Mouse (Mus musculus) thymus, postnatal 36 days (tissue): Measurements from ENCODE around the gene Gimap5.
A peak's percentile ranks its signal among the peaks of the same experiment; 100 is the strongest.

Experiments used
- DNase-seq, 2 experiments: peaks; one replicate each; pipeline ENCODE4 v3.0.0; 2022; ENCODE audit warnings: mixed read lengths in 2 of 2

The Gimap5 gene

DNA sequence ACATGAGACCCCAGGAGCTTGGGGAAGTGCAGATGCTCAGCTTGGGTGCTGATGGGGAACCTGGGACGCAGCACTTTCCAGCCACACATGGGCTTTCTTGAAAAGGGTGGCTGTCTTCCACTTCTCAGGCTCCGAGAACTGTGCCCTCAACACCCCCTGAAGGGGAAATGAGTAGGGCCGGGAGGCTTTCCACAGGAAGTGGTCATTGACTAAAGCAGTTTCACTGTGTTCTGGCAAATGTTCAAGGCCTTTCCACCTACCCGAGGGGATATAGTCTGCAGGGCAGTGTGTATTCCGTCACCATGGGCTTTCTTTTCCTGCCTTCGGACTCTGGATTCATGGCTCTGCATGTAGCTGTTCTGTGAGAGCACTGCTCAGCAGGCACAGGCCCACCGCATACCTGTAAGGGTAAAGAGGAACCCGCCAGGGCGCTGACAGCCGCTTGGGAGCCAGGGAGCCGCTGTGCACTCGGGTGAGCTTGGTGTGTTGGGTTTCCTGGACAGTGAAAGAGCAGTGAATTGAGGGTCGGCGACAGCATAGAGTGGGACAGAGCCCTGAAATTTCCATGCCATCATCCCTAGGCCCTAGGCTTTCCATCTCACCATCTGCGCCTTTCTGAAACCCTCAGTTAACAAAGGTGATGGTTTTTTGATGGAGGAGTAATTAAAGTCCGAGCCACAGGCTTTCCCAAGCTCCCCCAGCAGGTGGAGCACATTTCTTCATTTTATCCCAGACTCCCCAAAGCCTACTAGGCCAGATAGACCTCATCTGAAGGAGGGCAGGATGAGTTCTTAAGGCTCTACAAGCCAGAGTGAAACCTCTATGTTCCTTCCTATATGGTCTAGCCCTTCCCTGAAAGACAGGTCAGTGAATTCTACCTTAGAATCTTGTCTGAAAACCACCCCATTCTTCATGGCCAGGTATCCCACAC, at the start of gene Gimap5:
Gimap5 (plus strand) TSS at position 239 of the 931 bp plus-strand sequence.
- peak; percentile 66 to 75 for DNase-seq

DNA sequence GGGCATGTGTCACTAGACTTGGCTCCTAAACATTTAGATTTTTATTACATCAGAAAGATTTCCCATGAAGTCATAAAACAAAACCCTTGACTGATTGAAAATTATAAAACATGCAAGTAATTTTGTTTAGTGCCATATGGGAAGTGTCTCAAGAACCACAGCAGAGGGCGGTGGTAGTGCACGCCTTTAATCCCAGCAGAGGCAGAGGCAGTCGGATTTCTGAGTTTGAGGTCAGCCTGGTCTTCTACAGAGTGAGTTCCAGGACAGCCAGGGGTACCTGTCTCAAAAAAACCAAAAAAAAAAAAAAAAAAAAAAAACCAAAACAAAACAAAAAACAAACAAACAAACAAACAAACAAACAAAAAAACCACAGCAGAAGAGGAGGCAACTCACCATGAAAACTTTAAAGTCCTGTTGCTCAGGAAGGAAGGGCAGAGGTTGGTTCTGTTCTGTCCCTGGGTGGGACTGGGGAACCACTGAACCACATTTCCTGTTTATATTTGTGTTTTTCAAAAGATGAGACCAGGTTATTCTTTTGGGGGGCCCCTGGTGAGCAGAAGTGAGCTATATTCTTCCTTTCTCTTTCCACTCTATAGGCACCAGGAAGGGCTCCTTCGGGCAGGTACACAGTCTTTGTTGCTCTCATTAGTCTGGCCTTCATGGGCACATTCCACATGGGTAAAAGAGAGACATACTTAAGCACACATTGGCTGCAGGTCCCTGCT, 49.0 kb upstream of the Gimap5 start:
- DNase-seq: no peak

DNA sequence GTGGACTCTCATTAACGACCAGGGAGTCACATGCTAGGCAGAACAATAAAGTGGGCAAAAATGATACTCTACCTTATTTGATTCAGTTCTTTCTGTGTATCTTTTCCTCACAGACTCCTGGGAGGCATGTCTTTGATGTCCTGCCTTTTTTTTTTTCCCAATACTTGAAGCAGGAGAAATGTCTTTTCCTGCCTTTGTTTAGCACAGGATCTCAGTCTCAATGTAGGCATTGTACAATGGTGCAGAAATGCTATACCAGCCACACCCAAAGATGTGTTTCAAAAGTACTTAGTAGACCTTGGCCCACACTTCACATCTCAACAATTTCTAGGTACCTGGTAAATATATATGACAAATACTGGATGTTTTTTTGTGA, 48.5 kb upstream of the Gimap5 start:
- DNase-seq: no peak

DNA sequence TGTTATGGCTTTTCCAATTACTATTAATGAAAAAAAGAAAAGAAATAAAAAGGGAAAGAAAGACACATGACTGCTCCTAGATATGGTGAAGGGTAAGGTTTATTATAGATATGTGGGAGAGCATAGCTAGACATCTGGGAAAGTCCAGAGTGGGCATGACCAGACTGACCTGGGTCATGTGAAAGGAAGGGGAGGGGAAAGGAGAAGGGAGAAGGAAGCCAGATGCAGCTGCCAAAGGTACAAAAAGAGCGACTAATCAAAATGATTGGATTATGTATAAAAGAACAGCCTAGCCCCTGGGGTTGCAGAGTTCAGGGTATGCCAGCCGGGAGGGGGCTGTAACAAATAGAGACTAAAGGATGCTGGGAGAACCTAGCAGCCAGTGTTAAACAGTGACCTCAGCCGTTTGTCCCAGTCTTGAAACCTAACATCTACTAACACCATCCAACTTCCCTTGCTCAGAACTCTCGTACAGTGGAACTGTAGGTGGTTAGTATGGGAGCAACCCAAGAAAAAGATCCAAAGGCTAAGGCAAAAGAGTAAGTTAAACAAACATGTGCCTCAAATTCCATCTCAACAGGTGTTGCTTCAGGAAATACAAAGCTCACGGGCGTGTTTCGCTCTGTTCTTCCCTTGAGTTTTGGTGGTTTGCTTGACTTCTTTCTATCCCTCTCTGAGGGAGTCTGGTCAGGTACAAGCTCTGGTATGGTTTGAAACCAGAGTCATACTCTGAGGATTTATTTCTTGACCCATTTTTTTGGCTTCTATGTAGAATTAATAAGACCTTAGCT, 47.7 kb upstream of the Gimap5 start:
- DNase-seq: no peak

DNA sequence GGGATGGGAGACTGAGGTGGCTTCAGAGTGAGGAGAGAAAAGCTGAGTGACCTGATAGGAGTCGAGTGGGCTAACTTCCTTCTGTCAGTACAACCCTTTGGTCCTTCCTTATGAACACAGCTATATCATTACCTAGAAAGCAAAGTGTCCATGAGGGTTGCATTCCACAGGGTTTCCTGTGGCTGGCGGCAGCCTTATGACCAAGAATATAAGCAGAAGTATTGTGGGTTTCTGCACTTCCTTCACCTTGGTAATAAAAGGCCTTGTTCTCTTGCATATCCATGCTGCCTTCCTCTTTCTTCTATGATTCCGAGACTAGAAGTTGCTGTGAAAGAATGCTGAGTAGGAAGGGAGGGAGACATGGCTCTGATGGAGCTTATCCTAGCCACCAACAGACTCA, 47.1 kb upstream of the Gimap5 start:
- no peak for DNase-seq

DNA sequence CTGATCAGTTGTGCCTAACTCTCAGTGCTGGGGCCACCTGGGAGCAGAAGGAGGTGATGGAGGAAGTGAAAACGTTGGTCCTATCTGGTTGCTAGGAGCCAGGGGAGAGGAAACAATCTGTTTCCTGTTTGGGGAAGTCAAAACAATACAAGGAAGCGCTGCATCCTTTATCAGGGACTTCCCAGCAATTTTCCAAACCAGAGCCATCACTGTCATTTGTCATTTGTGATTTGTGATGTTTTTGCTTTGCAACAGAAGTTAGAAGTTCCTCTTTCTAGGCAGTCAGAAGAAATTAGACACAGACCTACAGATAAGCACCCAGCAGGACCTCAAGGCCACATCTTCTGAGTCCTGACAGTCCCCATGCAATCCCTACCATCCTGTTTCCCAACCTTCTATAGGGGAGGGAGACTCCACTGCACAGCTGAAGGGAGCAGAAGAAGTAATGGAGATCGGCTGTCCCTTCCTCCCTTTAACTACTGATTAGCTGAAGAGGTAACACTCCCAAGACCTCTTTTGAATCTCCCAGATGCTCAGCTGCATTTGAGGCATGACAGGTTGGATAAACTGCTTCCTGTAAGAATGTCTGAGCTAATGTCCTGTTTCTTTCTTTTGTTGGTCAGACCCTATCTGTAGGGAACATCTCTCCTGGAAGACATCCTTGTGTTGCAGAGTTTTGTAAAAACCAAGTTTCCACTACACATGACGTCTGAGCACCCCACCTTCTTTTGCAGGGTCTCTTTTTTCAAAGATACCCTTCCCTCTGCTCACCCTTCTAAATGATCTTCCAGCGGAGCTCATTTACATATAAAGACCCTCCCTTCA, 45.5 kb upstream of the Gimap5 start:
- no peak for DNase-seq

DNA sequence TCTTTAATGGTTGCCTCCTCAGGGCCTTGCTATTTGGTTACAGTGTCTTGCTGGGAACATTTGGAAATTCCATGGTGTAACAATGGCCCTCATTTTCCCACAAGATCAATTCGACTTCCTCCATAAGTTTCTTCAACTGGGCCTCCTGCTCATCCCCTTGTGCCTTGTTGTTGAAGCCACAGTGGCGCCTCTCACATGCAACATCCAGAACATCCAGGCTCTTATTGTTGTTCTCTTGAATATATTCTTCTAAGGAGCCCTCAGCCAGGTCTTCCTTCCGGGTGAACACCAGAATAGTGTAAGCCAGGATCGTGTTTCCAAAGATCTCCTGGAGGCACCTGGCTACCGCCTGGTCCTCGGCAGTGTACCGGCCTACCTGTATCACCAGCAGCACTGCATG, 43.9 kb upstream of the Gimap5 start:
- no peak for DNase-seq

DNA sequence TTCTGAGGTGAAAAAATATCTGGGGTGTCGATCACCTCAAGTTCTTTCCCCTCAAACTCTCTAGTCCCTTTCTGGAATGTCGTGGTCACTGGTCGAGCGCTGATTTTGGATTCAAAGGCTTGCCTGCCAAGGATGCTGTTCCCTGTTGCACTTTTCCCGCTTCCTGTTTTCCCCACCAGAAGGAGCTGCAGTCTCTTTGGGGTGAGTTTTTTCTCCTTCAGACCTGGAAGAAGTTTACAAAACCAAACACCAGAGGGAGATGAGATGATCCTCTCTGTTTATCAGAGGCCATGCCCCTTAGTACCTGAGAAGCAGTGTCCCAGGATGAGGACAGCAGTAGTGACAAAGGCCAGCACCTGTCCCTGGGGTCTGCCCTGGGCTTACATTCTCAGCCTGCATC, 43.4 kb upstream of the Gimap5 start:
- no peak for DNase-seq

DNA sequence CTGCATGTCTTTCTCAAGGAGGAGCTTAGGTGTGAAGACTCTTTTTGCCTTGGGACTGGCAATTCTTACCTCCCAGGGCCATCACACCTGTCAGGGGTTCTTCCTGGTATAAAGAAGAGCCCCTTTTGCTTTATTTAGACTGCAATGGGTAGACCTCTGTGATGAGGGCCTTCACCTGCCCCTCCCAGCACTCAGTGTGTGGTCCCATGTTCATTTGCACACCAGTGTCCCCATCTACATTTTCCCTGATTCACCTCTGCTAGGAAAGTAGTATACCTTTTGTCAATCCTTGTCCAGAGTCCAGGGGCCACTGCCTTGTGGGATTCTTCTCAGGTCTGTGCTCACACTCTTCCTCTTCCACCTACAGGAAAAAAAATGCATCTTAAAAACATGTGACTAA, 41.9 kb upstream of the Gimap5 start:
- no peak for DNase-seq

DNA sequence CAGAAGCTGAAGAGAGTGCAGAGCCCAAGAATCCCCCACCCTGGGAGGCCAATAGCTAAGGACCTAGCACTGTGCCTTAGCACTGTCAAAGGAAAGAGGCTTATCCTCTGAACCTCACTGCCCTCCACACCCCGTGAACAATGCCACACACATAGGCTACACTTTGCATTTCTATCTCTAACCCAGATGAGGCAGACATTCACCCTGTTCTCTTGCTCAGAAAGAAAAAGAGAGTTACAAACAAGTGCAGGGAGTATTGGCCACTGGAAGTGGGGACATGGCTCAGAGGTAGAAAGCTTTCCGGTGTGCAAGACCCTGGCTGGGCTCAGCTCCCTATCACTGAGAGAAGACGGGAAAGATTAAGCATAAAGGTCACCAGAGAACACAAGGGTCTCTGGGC, 39.9 kb upstream of the Gimap5 start:
- DNase-seq: no peak

DNA sequence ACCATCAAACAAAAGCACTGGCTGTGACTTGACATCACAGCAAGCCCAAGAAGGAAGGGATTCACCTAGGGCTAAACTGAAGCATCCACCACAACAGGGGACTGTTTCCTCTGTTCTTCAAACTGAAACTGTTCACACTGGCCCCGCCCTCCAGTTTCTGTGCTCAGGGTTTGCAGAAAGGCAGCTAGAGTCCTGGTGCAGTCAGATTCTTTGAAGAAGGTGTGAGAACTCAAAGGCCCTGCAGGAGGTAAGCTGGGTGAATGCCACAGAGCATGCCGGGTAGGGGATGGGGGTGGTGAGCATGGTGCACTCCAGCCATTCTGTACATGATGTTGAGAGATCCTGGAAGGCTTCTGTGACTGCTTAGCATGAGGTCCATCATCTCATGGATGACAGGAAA, 27.5 kb upstream of the Gimap5 start, which contains the start of the genes Gm28053 and Gimap7:
Gm28053 (plus strand) TSS at position 153 of the 400 bp plus-strand sequence.
Gimap7 (plus strand) TSS at position 167 of the 400 bp plus-strand sequence.
- DNase-seq: peak; percentile 76 to 87

DNA sequence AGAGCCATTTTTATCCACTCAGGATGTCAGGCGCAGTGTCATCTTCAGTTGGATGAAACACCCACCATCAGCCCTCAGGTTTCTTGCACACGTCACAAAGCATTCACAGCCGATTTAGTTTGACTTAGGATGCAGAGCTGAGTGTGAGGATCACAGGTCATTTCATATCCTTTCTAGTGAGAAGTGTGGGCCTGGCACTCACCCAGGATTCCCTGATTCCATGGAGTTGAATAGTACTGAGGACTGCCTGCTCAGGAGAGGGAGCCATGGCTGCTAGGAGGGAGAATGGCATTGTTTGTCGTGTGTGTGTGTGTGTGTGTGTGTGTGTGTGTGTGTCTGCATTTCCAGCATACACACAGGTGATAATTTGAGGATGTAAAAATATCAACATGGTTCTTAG, 25.7 kb upstream of the Gimap5 start:
- DNase-seq: no peak

DNA sequence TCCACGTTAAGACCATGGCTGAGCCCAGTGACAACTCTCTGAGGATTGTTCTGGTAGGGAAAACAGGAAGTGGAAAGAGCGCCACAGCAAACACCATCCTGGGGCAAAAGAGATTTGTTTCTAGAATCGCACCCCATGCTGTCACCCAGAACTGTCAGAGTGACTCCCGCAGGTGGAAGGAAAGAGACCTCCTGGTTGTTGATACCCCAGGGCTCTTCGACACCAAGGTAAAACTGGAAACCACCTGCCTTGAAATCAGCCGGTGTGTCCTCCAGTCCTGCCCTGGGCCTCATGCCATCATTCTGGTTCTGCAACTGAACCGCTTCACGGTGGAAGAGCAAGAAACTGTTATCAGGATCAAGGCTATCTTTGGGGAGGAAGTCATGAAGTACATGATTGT, 22.5 kb upstream of the Gimap5 start:
- DNase-seq: peak in 1 of 2 experiments; percentile 33

DNA sequence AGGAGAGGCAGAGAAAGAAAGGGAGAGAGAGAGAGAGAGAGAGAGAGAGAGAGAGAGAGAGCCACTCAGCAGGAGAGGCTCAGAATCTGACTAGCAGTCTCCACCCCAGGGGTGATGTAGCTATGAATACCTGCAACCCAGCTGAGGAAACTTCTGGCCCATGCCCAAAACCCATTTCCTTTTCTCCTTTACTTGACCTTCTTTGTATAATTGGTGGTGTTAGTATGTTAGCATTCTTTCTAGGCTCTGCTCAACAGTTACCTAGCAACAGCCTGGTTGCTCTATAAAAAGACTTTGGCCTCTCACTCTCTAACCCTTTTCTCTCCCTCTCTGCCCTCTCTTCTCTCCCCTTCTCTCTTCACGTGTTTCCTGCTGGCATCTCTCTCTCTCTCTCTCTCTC, 20.5 kb upstream of the Gimap5 start:
- DNase-seq: peak in 1 of 2 experiments; percentile 45

DNA sequence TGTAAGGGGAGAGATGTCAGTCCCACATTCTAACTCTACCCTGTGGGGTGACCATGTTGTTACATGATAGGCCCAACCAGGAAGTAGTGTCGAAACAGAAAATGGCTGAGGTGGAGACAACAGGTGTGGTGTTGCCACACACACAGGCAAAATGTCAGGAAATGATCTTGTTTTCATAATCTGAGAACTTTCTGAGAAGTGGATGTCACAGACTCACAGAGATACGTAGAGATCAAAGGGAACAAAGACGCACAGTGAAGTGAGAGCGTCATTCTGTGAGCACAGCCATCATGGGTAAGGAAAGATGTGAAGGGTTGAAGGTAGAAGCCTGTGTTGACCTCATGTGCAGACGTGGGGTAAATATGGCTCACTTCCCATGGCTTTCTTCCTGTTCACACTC, 18.2 kb upstream of the Gimap5 start:
- DNase-seq: no peak

DNA sequence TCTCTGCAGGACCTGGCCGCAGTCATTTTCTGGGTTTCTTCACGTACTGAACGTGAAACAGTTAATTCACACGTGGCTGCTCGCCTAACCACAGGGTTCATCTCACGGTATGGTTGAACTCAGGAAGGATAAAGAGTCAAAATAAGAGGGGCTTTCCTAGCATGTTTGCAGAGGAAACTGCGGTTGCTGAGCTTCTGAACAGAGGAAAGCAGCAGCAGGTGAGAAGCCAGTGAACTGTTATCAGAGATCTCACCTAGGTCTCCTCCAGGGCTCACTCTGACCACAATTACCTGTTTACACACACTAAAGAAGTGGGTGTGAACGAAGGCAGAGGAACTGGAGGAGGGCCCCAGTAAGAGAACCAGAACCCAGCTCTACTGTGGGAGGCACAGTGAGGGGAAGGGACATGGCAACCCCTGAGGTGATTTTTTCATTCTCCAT, 13.1 kb upstream of the Gimap5 start:
- DNase-seq: peak; percentile 76 to 84

DNA sequence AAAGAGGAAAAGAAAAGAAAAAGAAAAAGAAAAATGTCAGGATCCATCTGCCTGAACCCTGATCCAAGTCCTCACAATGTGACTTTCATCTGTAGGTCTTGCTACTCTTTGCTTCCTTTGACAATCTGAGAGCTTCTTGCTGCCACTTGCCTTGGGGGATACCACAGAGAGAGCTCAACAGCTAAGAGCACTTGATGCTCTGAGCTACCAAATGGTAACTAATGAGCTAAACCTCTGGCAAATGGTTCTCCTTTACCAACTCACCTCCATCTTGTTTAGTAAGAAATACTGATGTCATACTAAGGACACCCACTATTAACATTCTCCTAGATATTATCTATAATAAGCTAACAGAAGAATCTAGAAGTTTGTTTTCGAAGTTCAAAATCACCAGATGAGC, 12.3 kb upstream of the Gimap5 start:
- DNase-seq: no peak

DNA sequence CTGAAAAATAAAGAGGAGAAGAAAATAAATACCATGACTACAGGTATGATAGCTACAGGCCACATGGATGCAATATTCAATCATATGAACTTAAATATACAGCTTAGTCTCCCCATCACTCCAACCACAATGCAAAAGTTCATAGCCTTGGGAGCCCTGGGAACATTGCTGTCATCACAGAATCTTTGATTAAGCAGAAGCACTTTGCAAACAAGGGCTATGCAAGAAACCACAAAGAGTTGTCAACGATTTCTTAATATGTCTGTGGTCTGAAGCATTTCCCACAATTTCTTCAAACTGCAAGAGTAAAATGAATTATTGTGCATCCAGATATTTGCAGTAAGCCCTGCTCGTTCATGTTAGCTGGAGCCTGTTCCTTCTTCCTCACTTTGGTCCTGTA, 8.9 kb upstream of the Gimap5 start:
- no peak for DNase-seq

DNA sequence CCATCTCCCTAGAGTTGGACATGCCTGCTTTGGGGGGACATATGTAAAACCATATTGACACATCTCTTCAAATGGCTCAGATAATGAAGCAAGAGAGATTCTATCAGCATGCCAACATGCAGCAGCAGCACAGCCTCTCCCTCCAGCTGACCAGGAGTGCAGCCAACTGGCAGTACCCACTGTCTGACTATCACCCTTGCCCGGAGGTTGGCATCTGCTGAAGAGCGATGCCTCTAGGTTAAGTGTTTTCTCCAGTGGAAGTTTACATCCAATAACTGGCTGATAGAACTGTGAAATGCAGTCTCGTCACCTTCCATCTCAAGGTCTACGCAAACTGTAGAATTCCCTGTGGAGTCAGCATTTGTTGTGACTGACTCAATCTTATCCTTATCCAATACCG, 8.3 kb upstream of the Gimap5 start:
- no peak for DNase-seq

DNA sequence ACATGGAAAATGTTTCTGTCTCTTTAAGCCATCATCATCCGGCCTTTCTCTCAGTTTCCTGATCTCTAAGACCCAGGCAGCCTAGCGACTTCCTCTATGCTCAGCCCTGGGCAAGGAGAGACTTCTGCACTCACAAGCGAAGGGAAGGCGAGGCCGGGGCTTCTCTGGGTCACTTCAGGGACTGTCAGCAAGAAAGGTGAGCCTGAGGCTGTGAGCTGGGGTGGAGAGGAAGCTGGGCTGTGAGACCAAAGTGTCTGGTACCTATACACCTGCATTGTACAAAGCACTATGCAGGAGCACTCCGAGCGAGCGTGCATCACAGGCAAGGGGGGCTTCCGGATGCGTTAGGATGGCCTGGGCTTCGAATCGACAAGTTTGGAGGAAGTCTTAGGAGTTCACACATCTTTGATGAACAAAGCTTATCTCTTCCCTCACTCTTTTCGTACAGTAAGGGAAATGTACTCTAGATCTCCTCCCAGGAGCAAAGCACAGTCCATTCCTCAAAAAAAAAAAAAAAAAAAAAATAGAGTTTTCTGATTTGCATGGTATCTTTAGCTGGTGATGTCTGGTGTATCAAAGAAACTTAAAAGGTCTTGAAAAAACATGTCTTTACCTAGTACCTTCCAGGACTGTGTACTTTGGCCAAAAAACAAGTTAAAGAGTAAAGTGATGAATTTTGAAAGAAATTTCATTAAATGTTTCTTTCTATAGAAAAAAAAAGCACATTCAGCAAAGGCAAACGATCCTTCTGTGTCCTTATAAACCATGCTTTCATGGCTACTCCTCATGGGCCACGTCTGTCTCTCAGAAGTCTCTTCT, 6.8 kb upstream of the Gimap5 start, which contains the start of gene Gimap1:
Gimap1 (plus strand) TSS at position 94 of the 819 bp plus-strand sequence.
- peak; percentile 82 to 83 for DNase-seq

DNA sequence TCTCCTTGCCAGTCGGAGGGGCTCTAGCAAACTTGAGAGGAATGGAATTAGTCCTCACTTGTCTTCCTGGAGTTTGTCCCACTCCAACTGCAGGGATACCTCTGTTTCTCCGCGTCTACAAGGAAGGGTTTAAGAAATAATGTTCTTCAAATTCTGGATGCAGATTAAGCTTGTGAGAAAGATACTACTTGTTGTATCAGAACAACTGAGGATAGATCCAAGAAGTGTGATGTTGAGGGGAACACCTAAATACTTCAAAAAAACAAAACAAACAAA, 6.3 kb upstream of the Gimap5 start:
- no peak for DNase-seq
